Mouse (Mus musculus): ENCODE data around the gene Kctd15.

Gene Kctd15

GRCm38 (mm10) chr7:34620411-34620810, 36.1 kb downstream of the Kctd15 start:
- no peak for DNase-seq (ENCODE audit: low spot score in 2 of 2)

DNA sequence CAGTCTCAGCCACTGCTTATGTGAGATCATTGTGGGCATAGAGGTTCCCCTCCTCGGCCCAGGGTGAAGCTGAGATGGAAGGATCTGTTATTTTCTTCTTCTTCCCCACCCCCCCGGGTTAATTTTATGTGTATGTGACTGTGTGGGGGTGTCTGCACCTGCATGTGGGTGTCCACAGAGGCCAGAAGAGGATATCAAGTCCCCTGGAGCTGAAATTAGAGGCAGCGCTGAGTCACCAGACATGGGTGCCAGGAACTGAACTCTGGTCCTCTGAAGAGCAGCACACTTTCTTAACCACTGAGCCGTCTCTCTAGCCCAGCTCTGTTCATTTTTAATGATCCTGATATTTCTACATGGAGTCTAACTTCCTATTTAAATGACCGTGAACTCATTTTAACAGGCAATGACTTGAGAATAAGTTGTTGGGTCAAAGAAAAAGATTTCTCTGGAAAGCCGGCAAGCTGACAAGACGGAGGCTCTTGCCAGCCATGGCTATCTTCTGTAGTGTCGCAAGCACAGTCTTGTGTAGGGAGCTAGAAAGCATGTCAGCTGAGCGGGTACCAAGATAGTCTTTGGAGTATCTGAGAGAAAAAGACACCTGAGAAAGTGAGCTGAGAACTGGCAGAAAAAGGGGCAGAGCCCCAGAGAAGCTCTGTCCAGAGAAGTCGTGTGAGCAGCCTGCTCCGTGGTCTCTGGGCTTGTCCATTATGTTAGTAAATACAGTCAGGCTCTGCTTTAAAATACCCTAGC, 38.2 kb downstream of the Kctd15 start:
- no peak for DNase-seq (ENCODE audit: low spot score in 2 of 2)

GRCm38 (mm10) chr7:34616275-34616674, 40.3 kb downstream of the Kctd15 start:
- no peak for DNase-seq (ENCODE audit: low spot score in 2 of 2)

DNA sequence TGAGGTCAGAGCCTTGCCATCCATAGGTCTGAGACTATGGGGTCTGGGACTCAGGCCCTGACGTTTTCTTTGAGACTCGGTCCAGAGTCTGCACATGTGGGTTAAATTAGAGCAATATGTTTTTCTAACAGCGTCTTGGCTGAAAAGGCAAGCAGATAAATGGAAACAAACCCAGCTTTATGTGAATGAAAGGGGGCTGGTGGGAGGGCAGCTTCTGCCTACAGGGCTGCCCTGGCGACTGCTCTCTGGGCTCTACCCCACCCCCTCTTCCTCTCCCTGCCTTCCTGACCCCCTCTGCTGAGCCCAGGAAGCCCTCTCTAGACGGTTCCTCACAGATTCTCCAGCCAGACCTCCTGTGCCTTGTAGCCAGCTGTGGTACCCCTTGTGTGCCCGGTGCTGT, 46.1 kb downstream of the Kctd15 start:
- no peak for DNase-seq (ENCODE audit: low spot score in 2 of 2)

DNA sequence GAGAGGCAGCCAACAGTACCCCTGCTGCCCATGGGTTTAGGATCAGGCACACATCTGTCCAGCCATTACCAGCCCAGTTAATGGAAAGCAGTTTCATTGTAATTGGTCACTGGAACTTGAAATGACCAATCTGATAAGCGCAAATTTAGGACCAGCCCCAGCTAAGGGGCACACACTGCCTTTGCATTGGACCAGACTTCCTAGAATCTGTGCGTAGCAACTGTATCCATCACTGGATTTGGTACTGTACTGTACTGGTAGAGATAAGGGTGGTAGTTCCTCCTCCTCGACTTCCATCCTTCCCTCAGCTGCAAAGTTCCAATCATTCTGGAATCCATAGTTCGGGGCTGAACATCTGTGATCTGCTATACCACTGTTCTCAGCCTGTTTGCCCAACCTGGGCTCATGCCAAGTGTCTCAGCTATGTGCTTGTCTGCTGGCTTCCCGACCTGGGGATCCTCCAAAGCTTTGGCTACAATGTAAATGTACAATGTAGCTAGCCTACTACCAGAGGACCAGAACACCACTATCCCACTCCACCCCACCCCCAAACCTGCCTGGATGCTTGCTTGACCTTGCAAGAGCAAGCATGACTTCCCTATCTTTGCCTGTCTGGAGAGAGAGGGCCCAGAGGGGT, 49.1 kb downstream of the Kctd15 start:
- DNase-seq (ENCODE audit: low spot score in 2 of 2) = no peak

GRCm38 (mm10) chr7:34606729-34607128, 49.8 kb downstream of the Kctd15 start:
- DNase-seq (ENCODE audit: low spot score in 2 of 2) = no peak

DNA sequence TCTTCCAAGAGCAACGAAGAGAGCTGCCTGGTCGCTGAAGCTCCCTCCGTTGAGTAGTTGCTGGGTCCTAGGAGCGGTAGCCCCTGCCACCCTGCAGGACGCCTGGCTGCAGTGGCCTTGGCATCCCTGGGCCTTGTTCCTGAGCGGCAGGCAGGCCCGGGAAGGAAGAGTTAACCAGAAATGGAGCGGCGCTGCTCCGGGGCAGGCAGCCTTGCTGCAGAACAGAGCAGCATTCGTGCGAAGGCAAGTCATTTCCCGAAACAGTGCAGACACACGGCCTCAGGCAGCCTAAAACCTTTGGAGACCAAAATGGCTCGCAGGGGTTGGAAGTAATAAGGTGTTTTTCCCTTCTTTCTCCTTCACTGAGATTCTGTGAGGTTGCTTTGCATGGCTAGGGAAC, 50.5 kb downstream of the Kctd15 start:
- no peak for DNase-seq (ENCODE audit: low spot score in 2 of 2)

GRCm38 (mm10) chr7:34598576-34598975, 58.0 kb downstream of the Kctd15 start:
- DNase-seq (ENCODE audit: low spot score in 2 of 2) = no peak

GRCm38 (mm10) chr7:34597986-34598385, 58.5 kb downstream of the Kctd15 start:
- DNase-seq (ENCODE audit: low spot score in 2 of 2) = no peak

GRCm38 (mm10) chr7:34596531-34597235, 59.8 kb downstream of the Kctd15 start:
- no peak for DNase-seq (ENCODE audit: low spot score in 2 of 2)

DNA sequence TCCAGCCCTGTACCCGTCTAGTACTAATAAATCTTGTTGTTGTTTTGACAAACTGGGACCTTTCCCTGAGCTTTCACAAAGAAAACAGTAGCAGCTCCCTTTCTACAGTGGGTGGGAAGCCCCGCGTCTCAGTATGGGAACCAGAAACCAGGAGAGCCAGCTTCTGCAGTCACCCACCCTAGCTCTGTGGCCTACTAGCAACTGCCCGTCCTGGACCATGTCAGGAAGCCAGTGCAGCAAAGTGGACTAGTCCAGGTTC, 61.3 kb downstream of the Kctd15 start:
- DNase-seq (ENCODE audit: low spot score in 2 of 2) = peak in 1 of 2 experiments; percentile 13

DNA sequence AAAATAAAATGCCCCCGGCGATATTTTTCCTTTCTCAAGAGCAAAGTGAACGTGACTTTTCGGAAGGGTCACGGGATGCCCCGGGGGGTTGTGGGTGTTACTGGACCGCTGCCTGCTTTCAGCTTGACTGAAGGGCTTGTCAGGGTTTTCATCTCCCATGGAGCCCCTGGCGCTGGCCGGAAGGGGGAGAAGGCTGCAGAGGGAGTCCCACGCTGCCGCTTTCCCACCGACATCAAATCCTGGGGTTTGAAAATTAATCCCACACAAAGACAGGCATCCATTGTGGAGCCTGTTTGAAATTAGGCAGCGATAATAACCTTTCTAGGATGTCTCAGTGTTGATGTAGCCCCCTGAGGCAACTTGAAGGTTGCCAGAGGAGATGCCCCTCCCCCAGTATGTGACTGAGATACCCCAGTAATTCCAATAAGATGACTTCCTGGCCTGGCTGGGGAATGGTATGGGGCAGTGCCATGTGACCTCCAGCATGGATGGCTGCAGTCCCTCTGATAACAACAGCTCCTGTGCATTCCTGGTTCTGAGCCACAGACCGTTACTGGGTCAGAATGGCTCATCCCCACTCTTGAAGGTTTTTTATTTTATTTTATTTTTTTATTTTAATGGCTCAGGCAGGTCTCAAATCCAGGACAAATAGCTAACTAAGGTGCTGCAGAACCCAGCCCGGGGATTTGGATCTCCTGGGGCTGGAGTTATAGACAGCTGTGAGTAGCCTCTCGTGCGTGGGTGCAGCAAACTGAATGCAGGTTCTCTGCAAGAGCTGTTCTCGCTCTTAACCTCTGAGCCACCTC, 61.8 kb downstream of the Kctd15 start:
- no peak for DNase-seq (ENCODE audit: low spot score in 2 of 2)

DNA sequence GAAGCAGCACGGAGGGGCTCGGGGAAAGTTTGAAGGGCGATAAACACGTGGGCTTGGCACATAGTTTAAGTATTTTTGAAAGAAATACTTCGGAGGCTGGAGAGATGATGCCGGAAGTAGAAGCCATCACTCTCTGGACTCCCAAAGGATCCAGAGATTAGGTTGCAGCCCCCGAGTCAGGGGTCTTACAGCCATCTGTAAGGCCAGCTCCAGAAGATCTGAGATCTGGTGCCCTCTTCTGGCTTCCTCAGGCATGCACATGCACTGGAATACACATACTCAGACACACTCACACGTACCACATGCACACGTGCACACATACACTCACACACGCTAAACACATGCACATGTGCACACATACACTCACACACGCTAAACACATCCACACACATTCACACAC, 65.8 kb downstream of the Kctd15 start:
- DNase-seq (ENCODE audit: low spot score in 2 of 2) = no peak

Measured in urinary bladder, adult 18-20 months (tissue).